Mouse (Mus musculus) myocyte (in vitro differentiated cells): ENCODE results near the gene Pon3.

ENCODE experiments used
- CEBPB ChIP-seq: IDR thresholded peaks from 2 replicates; pipeline ENCODE4 v1.6.1; 2011; ENCODE audit warnings: mild to moderate bottlenecking, moderate library complexity; ENCODE audit not compliant: poor library complexity, insufficient read depth, severe bottlenecking
- E2F4 ChIP-seq: IDR thresholded peaks from one replicate; pipeline ENCODE4 v1.6.1; 2011; ENCODE audit warnings: mild to moderate bottlenecking, control low read depth, moderate library complexity; ENCODE audit not compliant: insufficient read depth
- MAX ChIP-seq: IDR thresholded peaks from one replicate; pipeline ENCODE4 v1.6.1; 2011; ENCODE audit warnings: low read depth, mild to moderate bottlenecking, control low read depth
- MYOD1 ChIP-seq, 3 experiments: IDR thresholded peaks; one replicate each; pipeline ENCODE4 v1.6.1; 2011; ENCODE audit warnings: control low read depth in 2 of 3, low read depth in 2 of 3, mild to moderate bottlenecking in 2 of 3, moderate library complexity in 1 of 3; ENCODE audit not compliant: insufficient read length in 2 of 3, control insufficient read depth in 1 of 3
- MYOG ChIP-seq, 3 experiments: IDR thresholded peaks; one replicate each; pipeline ENCODE4 v1.6.1; 2011; ENCODE audit warnings: control low read depth in 2 of 3, low read depth in 2 of 3, mild to moderate bottlenecking in 2 of 3; ENCODE audit not compliant: insufficient read length in 2 of 3, control insufficient read depth in 1 of 3, insufficient read depth in 1 of 3
- POLR2A ChIP-seq: IDR thresholded peaks from one replicate; pipeline ENCODE4 v1.6.1; 2011; ENCODE audit warnings: low read depth, mild to moderate bottlenecking, control low read depth, moderate library complexity; ENCODE audit not compliant: insufficient read length
- POLR2AphosphoS2 ChIP-seq: IDR thresholded peaks from one replicate; pipeline ENCODE4 v1.6.1; 2011; ENCODE audit warnings: low read depth, control low read depth; ENCODE audit not compliant: insufficient read length
- REST ChIP-seq: IDR thresholded peaks from one replicate; pipeline ENCODE4 v1.6.1; 2011; ENCODE audit warnings: mild to moderate bottlenecking, control low read depth, moderate library complexity; ENCODE audit not compliant: insufficient read depth, insufficient read length
- SRF ChIP-seq: IDR thresholded peaks from one replicate; pipeline ENCODE4 v1.6.1; 2011; ENCODE audit warnings: low read depth; ENCODE audit not compliant: control insufficient read depth, insufficient read length
- TCF12 ChIP-seq: IDR thresholded peaks from one replicate; pipeline ENCODE4 v1.6.1; 2011; ENCODE audit warnings: mild to moderate bottlenecking, control low read depth; ENCODE audit not compliant: poor library complexity, insufficient read depth, severe bottlenecking
- TCF3 ChIP-seq: IDR thresholded peaks from one replicate; pipeline ENCODE4 v1.6.1; 2011; ENCODE audit warnings: low read depth, control low read depth; ENCODE audit not compliant: insufficient read length
- USF1 ChIP-seq: IDR thresholded peaks from one replicate; pipeline ENCODE4 v1.6.1; 2011; ENCODE audit warnings: low read depth, mild to moderate bottlenecking, control low read depth, moderate library complexity

DNA sequence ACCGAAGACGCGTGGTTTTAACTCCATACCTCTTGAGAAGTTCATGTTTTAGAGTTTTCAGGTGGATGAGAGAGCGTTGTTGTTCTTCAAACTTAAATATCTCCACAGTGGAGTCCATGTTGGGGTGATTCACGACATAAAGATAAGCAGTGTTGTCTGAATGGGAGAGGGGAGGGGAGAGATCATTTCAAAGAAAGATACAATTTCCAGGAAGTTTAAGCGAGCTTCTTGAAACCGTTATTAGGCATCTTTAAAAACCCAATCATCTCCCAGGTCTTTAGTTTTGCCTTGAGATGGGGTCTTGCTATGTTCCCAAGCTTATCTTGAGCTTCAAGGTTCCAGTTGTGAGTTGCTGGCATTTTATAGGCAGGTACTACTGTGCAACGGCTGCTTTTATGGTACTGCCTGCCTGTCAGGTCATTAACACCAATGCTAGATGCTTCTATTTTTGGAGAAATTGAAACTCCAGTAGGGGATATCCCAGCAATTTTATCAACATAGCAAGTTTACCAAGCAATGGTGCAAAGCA lies 19.2 kb downstream of the Pon3 start:
- no peak for TF ChIP-seq USF1
- TF ChIP-seq POLR2A, result no peak
- TF ChIP-seq POLR2AphosphoS2, result no peak
- TF ChIP-seq SRF, result no peak
- TF ChIP-seq TCF12, result no peak
- TF ChIP-seq CEBPB, result no peak
- no peak for TF ChIP-seq E2F4
- TF ChIP-seq MYOD1 (IDR thresholded peaks at IDR 0.05; ENCODE audit: control insufficient read depth in 1 of 3, insufficient read length in 2 of 3, low read depth in 2 of 3), result no peak
- no peak for TF ChIP-seq REST
- no peak for TF ChIP-seq MAX
- no peak for TF ChIP-seq MYOG (IDR thresholded peaks at IDR 0.05; ENCODE audit: control insufficient read depth in 1 of 3, insufficient read depth in 1 of 3, insufficient read length in 2 of 3, low read depth in 2 of 3)
- no peak for TF ChIP-seq TCF3
